Mouse (Mus musculus) C2C12 (cell line): ENCODE measurements at regions not wholly inside any gene's neighbourhood (a gene's known extent, or its start where the extent isn't known, plus 50 kb on each side); places are given as distances from the start of the nearest gene placed in this dataset.

Source experiments
- CEBPB ChIP-seq: IDR thresholded peaks from one replicate; pipeline ENCODE4 v1.6.1; 2011; ENCODE audit warnings: low read depth, mild to moderate bottlenecking, control low read depth, moderate library complexity
- CTCF ChIP-seq: IDR thresholded peaks from one replicate; pipeline ENCODE4 v1.5.1; 2011; ENCODE audit not compliant: control insufficient read depth, insufficient read depth, insufficient read length
- FOSL1 ChIP-seq: IDR thresholded peaks from one replicate; pipeline ENCODE4 v1.8.0; 2011; ENCODE audit warnings: mild to moderate bottlenecking, low read length; ENCODE audit not compliant: poor library complexity, insufficient read depth, severe bottlenecking
- MAX ChIP-seq: IDR thresholded peaks from one replicate; pipeline ENCODE4 v1.6.1; 2011; ENCODE audit warnings: mild to moderate bottlenecking, control low read depth
- MYOD1 ChIP-seq: IDR thresholded peaks from one replicate; pipeline ENCODE4 v1.6.1; 2011; ENCODE audit warnings: low read depth; ENCODE audit not compliant: control insufficient read depth, insufficient read length
- MYOG ChIP-seq: IDR thresholded peaks from one replicate; pipeline ENCODE4 v1.6.1; 2011; ENCODE audit not compliant: control insufficient read depth, insufficient read length; ENCODE audit errors: extremely low read depth
- USF1 ChIP-seq: IDR thresholded peaks from one replicate; pipeline ENCODE4 v1.6.1; 2011; ENCODE audit warnings: low read depth, mild to moderate bottlenecking, control low read depth, moderate library complexity

GRCm38 (mm10) chr6:88976581-88976980, 74.5 kb downstream of the Tpra1 start:
- TF ChIP-seq CTCF (no peak), MAX (no peak), MYOG (no peak), USF1 (no peak), MYOD1 (no peak), FOSL1 (no peak), CEBPB (no peak)
